Mouse (Mus musculus) kidney, postnatal 4 days (tissue): ENCODE results near the gene Tmem171.
A peak's percentile ranks its signal among the peaks of the same experiment; 100 is the strongest.

Experiments used
- DNase-seq, 2 experiments: peaks; one replicate each; pipeline ENCODE4 v3.0.0; 2021; ENCODE audit warnings: mixed read lengths in 2 of 2

Gene Tmem171

GRCm38 (mm10) chr13:98691956-98692515, 2.6 kb downstream of the Tmem171 start:
- no peak for DNase-seq

GRCm38 (mm10) chr13:98690886-98691285, 3.7 kb downstream of the Tmem171 start:
- DNase-seq = no peak

- peak in 1 of 2 experiments; percentile 57 for DNase-seq
Observed at GRCm38 (mm10) chr13:98689605-98690290, 4.9 kb downstream of the Tmem171 start.

- no peak for DNase-seq
Observed at GRCm38 (mm10) chr13:98687931-98688330, 6.7 kb downstream of the Tmem171 start.

- DNase-seq = no peak
Observed at GRCm38 (mm10) chr13:98684144-98684900, 10.3 kb downstream of the Tmem171 start.

- DNase-seq = no peak
Observed at GRCm38 (mm10) chr13:98683412-98683811, 11.2 kb downstream of the Tmem171 start.

- DNase-seq = peak in 1 of 2 experiments; percentile 51
Observed at GRCm38 (mm10) chr13:98680470-98681060, 14.1 kb downstream of the Tmem171 start.

GRCm38 (mm10) chr13:98679631-98680041, 15.0 kb downstream of the Tmem171 start:
- peak; percentile 51 to 71 for DNase-seq

- peak in 1 of 2 experiments; percentile 30 for DNase-seq
Observed at GRCm38 (mm10) chr13:98679230-98679629, 15.4 kb downstream of the Tmem171 start.

GRCm38 (mm10) chr13:98673922-98674321, 20.7 kb downstream of the Tmem171 start:
- DNase-seq = no peak

- no peak for DNase-seq
Observed at GRCm38 (mm10) chr13:98669296-98669695, 25.3 kb downstream of the Tmem171 start.

DNA sequence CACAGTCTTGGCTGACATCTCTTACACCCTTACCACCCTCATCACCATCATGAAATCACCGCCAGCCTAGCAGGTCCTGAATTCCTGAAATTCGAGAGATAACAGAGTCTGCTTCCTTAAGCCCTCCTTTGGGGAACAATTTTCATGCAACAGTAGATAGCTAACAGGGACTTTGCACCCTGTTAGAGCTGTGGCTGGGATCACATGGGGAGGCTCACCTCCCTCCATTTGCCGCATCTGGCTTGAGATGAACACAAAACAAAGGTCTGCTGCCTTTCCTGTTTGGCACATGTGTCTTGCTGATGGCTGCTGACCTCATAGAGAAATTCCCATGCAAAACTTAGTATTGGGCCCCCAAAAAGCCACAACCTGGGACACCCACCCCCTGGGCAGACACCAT, 27.3 kb downstream of the Tmem171 start:
- DNase-seq = no peak

DNA sequence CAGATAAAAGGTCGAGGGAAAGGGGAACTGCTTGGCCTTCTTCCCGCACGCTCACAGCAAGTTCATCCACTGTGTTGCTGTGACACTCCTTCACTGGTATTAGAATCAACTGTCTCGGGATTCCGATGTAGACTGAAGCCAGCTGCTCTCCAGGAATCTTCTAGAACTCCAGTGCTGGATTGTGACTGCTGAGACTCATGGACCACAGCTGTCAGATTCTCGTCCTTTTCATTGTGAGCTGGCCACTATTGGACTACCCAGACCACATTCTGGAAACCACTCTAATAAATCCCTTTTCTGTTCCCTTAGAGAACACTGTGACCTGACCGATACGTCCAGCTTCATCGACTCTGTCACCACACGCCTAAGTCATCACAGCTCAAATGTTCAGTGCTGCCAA, 29.4 kb downstream of the Tmem171 start:
- no peak for DNase-seq

DNA sequence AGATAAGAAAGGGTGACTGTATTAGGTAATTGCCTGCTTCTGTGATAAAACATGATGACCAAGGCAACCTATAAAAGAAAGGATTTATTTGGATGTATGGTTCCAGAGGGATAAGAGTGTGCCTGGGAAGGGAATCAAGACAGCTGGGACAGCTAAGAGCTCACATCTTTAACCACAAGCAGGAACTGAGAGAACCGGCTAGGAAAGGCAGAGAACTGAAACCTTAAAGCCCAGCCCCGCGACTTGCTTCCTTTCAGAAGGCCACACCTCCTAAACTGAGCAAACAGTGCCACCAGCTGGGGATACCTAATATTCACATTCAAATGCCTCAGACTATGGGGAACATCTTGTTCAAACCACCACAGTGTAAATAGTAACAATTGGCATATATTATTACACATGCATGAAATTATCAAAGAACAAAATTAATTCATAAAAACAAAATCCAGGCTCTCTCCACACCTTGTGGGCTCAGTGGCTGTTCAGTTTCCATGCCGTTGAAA, 32.4 kb downstream of the Tmem171 start:
- DNase-seq = no peak

DNA sequence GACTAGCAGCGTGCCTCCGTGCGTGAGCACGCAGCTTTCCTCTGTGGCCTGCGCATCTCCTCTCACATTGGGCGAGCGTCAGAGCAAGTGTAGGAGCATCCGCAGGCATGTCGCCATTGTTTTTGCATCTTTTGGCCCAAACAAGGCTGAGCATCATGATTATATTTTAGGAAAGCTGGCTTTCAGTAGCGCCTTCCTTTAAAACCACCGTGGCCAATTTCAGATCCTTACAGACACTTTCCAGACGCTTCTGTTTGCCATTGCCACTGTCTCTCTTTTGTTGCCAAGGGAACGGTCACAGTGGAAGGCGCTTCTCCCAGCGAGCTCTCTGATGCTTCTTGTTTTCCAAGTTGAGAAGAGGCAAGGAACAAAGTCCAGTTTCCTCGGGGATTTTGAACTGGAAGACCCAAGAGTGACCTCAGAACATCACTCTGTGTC, 38.6 kb downstream of the Tmem171 start:
- no peak for DNase-seq

- DNase-seq = no peak
Observed at GRCm38 (mm10) chr13:98655346-98655745, 39.3 kb downstream of the Tmem171 start.

DNA sequence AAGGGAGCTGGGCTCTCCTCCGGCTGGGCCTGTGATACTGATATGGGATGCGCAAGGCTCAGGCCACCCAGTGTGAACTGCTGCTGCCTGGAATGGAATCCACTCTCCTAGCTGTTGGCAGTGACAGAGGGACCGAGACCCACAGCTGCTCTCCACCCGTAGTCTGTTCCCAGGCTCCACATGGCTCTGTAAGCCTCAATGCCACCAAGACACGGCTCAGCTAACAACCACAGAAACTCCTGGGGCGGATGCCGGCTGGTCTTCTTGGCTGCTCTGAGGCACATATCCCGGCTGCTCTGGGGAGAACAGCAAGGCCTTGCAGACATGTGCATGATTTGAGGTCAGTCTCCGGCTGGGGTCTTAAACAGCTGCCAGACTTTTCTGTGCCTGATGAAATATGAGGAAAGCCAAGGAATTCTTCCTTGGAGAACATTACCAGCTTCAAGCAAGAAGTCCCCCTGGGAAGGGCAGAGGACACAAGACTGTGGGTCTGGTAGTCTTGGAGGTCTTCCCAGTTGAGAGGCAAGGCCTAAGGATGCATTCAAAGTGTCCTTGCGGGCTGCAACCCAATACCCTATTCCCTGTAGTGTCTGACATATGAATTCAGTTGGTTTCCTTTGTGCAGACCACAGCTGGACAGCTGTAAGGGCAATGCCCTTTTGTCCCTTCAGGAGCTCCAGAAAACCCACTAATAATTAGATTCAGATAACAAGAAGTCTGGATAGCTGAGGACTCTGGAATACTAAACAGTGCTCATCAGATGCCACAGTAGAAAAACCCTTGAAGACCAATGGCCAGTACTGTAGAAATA, 40.3 kb downstream of the Tmem171 start:
- DNase-seq = peak in 1 of 2 experiments; percentile 67

- DNase-seq = no peak
Observed at GRCm38 (mm10) chr13:98652194-98652593, 42.4 kb downstream of the Tmem171 start.

GRCm38 (mm10) chr13:98651228-98651977, 43.2 kb downstream of the Tmem171 start:
- DNase-seq = peak; percentile 61 to 76

DNA sequence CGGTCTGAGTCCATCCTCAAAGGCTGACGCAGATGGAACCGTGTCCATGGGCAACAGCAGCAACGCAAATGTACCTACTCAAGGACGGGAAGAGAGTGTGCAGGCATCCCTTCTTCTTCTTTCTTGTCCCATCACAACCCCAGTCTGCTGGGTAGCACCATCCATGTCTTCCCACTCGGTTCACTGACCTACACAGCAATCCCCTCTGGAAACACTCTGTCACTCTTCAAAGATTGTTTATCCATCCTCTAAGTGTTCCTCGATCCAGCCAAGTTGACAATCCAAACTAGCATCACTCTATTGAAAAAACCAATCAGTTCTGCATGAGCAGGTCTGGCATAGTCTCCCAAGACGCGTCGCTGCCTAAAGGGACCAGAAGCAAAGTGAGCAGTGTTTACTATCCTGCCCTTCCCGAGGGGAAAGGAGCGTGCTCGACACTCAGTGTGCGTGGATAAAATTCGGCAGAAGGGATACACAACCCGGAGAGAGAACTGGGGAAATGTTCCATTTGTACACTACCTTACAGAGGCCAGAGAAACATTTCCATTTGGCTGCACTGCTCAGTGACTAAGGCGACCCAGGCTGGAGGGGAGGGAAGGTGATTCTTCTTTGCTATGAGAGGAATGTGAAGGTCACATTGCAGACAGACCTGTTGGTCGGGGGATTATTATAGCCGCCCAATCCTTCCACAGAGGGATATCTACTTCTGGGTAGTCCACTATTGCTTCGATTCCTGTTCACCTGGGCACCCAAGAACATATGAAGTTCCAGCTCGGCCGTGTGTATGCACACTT, 46.7 kb downstream of the Tmem171 start:
- DNase-seq = no peak
